Mouse (Mus musculus) kidney, postnatal 0 days (tissue): ENCODE measurements around the gene Ptprn2. TPM values are rescaled to one million over a fixed set of nuclear protein-coding genes. Genes with fewer than 3 reads are reported as not detected.

ENCODE experiments used
- ATAC-seq: fragments of 200-750 bp; cut with Nextera tagmentation; replicated peaks from 2 replicates; pipeline ENCODE4 v1.8.0; 2017; ENCODE audit warnings: low read depth, moderate number of reproducible peaks, moderate TSS enrichment, moderate library complexity; ENCODE audit not compliant: low FRiP score
- DNase-seq: peaks from one replicate; pipeline ENCODE4 v3.0.0-alpha.2; 2016; ENCODE audit warnings: low spot score
- H3K27ac ChIP-seq: fragments of 300-500 bp; sonication (generic); 2 replicates; pipeline ENCODE4 v1.5.1; 2014; ENCODE audit warnings: mild to moderate bottlenecking
- H3K27me3 ChIP-seq: fragments of 300-500 bp; sonication (generic); 2 replicates; pipeline ENCODE4 v1.6.1; 2014; ENCODE audit warnings: low read length, mixed read lengths; ENCODE audit not compliant: insufficient read depth
- H3K36me3 ChIP-seq: fragments of 300-500 bp; sonication (generic); 2 replicates; pipeline ENCODE4 v1.6.1; 2014; ENCODE audit warnings: low read length, mixed read lengths; ENCODE audit not compliant: insufficient read depth
- H3K4me1 ChIP-seq: fragments of 300-500 bp; sonication (generic); replicated peaks from 2 replicates; pipeline ENCODE4 v1.6.1; 2014; ENCODE audit warnings: antibody characterized with exemption, low read length, mixed read lengths; ENCODE audit not compliant: insufficient read depth
- H3K4me2 ChIP-seq: fragments of 300-500 bp; sonication (generic); 2 replicates; pipeline ENCODE4 v1.6.1; 2014; ENCODE audit warnings: mild to moderate bottlenecking, low read length, moderate library complexity, mixed read lengths
- H3K4me3 ChIP-seq: fragments of 300-500 bp; sonication (generic); replicated peaks from 2 replicates; pipeline ENCODE4 v1.5.1; 2014; ENCODE audit warnings: low read depth, low read length
- H3K9ac ChIP-seq: fragments of 300-500 bp; sonication (generic); 2 replicates; pipeline ENCODE4 v1.6.1; 2014; ENCODE audit warnings: low read depth, low read length
- H3K9me3 ChIP-seq: fragments of 300-500 bp; sonication (generic); replicated peaks from 2 replicates; pipeline ENCODE4 v1.6.1; 2016; ENCODE audit warnings: low read length, inconsistent platforms, mixed read lengths
- CTCF ChIP-seq: IDR thresholded peaks from 2 replicates; pipeline ENCODE4 v1.5.1; 2016; ENCODE audit warnings: antibody characterized with exemption, low read depth, mild to moderate bottlenecking, moderate library complexity
- WGBS: fragments of 180-500 bp; shearing (Covaris S2); extraction: QIAGEN DNeasy Blood & Tissue Kit; methylation state at CpG from one replicate; pipeline ENCODE4 v1.1.7; 2014; 5-methylcytosine and 5-hydroxymethylcytosine counted together
- polyA plus RNA-seq: library from polyadenylated mRNA; unstranded; fragments of >200 nt; fragmentation: Nextera tagmentation; extraction: Ambion mirVana; gene quantifications from 2 replicates; pipeline ENCODE4 v1.2.1, GENCODE M21; 2015

Gene Ptprn2
- polyA plus RNA-seq, 1 experiment from 2014 or later, result 0.03 TPM

DNA sequence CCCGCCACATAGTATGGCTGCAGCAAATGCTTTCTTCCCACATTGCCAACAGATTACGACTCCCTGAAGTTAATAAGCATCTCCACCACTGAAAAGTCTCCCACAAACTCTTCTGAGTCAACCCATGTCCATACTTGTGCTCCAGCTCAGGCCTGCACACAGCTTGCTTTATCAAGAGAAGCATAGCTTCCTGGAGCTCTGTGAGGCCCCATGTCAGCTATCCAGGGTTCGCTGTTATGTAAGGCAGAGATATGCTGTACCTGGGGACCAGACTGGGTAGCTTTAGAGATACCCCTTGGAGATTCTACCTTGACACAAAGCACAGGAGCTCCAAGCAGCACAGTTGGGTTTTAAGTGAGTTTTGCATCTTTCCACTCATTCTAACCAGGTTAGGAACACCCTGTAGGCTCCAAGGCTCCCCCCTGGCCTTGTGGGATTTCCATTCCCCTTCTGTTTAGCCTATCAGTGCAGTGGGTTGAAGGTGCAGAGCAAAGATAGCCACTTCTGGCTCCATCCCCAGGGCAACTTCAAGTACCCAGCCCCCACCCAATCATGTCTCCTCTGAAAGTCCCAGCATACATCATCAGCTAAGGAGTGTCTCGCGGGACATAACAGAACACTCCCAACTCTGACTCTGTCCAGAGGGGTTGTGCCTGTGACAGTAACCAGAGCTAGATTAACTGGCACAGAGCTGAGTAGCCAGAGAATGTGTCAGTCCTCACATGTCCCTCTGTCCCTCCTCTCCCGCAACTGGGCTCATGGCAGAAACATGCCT is 572.9 kb downstream of the Ptprn2 start:
- no peak overlapping the region for H3K4me3 ChIP-seq
- H3K27me3 ChIP-seq, result no peaks in the 10 kb centered on the region
- WGBS, result 82% methylated on average over 6 of the region's 6 CpGs
- no peaks in the 10 kb centered on the region for H3K36me3 ChIP-seq
- no peaks in the 10 kb centered on the region for H3K9me3 ChIP-seq
- no peak overlapping the region for H3K9ac ChIP-seq
- ATAC-seq (no peak), DNase-seq (no peak)
- no peak overlapping the region for H3K27ac ChIP-seq
- H3K4me2 ChIP-seq, result no peak overlapping the region
- peaks cover 5% of the 10 kb centered on the region; the same call in 1 of the 2 replicates for H3K4me1 ChIP-seq
- no peak for TF ChIP-seq CTCF

DNA sequence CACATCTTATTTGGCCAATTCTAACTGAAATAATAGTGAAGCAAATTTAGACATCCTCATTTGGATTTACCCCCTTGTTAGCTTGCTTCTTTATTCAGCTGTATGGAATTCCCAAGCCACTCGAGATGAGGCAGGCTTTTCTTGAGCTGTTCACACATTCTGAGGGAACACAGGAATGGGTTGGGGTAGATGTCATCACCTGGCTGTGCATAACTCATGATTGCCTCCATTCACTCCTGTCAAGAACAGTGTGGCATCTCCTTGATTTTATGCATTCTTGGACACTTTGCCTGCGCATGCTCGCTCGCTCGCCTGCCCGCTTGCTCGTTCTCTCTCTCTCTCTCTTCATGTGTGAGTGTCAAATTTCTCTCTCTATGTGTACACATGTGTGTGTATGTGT is 573.5 kb downstream of the Ptprn2 start:
- Histone ChIP-seq H3K4me3 (no peak overlapping the region), H3K4me2 (no peak overlapping the region), H3K4me1 (peaks cover 4% of the 10 kb centered on the region; the same call in 1 of the 2 replicates), H3K27me3 (no peaks in the 10 kb centered on the region), H3K9me3 (no peaks in the 10 kb centered on the region), H3K27ac (no peak overlapping the region), H3K9ac (no peak overlapping the region), H3K36me3 (no peaks in the 10 kb centered on the region)
- 84% methylated on average over 7 of the region's 7 CpGs for WGBS
- no peak for TF ChIP-seq CTCF
- ATAC-seq (no peak), DNase-seq (no peak)

DNA sequence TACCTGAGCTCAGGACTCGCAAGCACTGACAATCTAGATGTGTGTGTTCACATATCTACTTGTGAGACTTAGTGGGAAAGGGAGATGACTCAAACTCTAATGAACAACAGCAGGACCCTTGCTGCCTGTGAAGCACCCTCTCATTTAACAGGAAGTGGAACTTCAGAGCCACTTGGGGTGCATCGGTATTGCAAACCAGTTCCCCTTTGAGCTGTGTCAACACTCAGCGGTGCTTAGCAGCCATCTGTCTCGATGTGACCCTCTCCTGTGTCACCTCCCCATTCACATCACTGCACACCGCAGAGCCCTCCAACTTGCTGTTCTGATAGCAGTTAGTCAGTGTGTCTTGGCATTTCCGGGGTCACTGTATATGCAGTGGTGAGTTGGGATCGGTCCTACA is 592.1 kb downstream of the Ptprn2 start:
- no peak for TF ChIP-seq CTCF
- Histone ChIP-seq H3K9ac (no peak overlapping the region), H3K4me1 (no peaks in the 10 kb centered on the region), H3K27me3 (no peaks in the 10 kb centered on the region), H3K4me3 (no peak overlapping the region), H3K9me3 (no peaks in the 10 kb centered on the region), H3K4me2 (no peak overlapping the region), H3K36me3 (no peaks in the 10 kb centered on the region), H3K27ac (no peak overlapping the region)
- ATAC-seq, result no peak; the same call in 1 of the 2 replicates
- DNase-seq, result no peak
- 63% methylated on average over 7 of the region's 7 CpGs for WGBS

DNA sequence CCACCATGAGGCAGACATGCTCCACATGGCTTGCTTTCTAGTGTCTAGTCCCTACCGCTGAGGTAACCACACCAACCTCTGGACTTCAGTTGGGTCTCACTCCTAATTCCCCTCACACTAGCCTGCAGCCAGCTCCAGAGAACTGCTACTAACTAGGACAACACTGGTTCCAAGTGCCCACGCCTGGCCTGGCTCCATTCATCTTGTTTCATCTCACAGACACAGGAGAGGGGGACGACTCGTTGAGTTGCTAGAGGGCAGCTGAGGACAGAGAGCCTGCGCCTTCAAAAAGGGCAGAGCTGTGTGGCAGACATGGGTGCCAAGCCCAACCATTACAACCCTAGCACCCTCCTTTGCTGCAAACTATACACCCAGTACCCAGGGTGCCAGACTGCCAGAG is 593.4 kb downstream of the Ptprn2 start:
- no peak for DNase-seq
- 88% methylated on average over 5 of the region's 5 CpGs for WGBS
- H3K9ac ChIP-seq, result no peak overlapping the region

DNA sequence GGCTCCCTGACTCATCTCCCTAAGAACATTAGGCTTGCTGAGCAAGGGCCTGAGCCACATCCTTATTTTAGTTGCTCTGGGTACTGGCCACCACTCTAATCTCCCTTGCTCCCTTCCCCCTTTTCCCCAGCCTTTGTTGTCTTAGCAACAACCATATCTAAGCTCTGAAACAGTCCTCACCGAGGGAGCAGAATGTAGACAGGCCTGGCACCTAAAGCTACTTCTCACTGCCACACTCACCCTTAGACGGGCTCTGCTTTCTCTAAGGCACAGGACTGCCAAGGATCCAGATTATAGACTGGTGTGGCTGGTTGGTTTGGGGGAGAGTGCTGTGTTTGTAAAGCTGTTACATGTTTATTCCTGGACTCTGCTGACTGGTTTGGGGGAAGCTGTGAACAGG is 594.2 kb downstream of the Ptprn2 start:
- H3K9ac ChIP-seq, result no peak overlapping the region
- ATAC-seq, result no peak
- no peaks in the 10 kb centered on the region for H3K9me3 ChIP-seq
- no peak for TF ChIP-seq CTCF
- no peak overlapping the region for H3K4me2 ChIP-seq
- no peak for DNase-seq
- no peaks in the 10 kb centered on the region for H3K4me1 ChIP-seq
- 74% methylated on average over 2 of the region's 2 CpGs for WGBS
- no peak overlapping the region for H3K4me3 ChIP-seq
- no peaks in the 10 kb centered on the region for H3K36me3 ChIP-seq
- no peaks in the 10 kb centered on the region for H3K27me3 ChIP-seq
- H3K27ac ChIP-seq, result no peak overlapping the region

More for the DNA sequence above, 593.4 kb downstream of the Ptprn2 start:
- H3K4me1 ChIP-seq, result no peaks in the 10 kb centered on the region
- no peak overlapping the region for H3K4me3 ChIP-seq
- no peaks in the 10 kb centered on the region for H3K27me3 ChIP-seq
- no peak for ATAC-seq
- H3K9me3 ChIP-seq, result no peaks in the 10 kb centered on the region
- no peak for TF ChIP-seq CTCF
- H3K36me3 ChIP-seq, result no peaks in the 10 kb centered on the region
- no peak overlapping the region for H3K27ac ChIP-seq
- no peak overlapping the region for H3K4me2 ChIP-seq

DNA sequence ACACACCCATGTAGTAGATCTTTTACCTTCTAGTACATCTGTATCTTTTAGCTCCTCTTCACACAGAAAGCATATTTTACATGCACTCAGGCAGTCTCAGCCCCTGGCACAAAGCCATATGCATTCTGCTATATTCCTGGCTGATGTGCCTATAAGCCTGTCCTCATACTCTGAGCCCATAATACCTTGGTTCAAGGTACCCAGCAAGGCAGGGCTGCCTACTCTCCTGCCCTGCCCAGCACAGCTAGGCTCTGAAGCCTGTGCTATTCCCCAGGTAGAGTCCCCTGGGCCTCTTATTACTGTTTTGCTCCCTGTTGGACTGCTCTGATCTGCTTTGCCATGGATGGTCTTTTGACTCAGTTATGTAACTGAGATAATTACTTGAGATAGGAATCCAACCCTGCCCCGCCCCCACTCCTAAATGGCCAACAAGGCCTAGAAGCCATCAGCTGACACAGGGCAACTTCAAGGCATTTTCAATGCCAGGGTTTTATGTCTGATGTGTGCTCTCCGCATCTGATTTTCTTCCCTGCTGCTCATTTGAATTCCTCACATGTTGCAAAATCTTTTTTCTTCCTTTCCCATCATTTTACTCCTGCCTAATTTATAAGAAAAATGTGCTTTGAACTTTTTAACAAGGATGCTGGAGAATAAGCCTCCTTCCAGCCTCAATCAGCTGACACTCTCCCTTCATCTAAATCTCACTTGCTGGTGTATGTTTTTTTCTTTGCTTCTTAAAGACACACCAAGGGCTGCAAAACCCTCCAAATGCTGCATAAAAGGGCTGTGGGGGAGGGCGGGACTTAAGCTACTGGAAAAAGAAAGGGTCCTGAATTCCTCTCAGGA is 598.6 kb downstream of the Ptprn2 start:
- Histone ChIP-seq H3K36me3 (no peaks in the 10 kb centered on the region), H3K27ac (no peak overlapping the region), H3K9me3 (no peaks in the 10 kb centered on the region), H3K4me3 (no peak overlapping the region), H3K27me3 (no peaks in the 10 kb centered on the region), H3K4me1 (no peaks in the 10 kb centered on the region), H3K9ac (no peak overlapping the region), H3K4me2 (no peak overlapping the region)
- TF ChIP-seq CTCF, result no peak
- ATAC-seq (no peak), DNase-seq (no peak)
- 69% methylated on average over 3 of the region's 3 CpGs for WGBS
